Mouse (Mus musculus) naive thymus-derived CD4-positive, alpha-beta T cell, adult 2 months (primary cell): ENCODE results near the gene Oxct2a.
A peak's percentile ranks its signal among the peaks of the same experiment; 100 is the strongest.
"Not testable (repeated sequence)": the region's sequence is repeated elsewhere in the genome, so short reads cannot be mapped to it uniquely, and the experiment has no call there.

Experiments used
- DNase-seq: peaks from one replicate; pipeline ENCODE4 v3.0.0-alpha.2; 2011; ENCODE audit warnings: low read depth

Oxct2a gene

GRCm38 (mm10) chr4:123313010-123313409 lies 10.4 kb downstream of the Oxct2a start:
- no peak for DNase-seq

DNA sequence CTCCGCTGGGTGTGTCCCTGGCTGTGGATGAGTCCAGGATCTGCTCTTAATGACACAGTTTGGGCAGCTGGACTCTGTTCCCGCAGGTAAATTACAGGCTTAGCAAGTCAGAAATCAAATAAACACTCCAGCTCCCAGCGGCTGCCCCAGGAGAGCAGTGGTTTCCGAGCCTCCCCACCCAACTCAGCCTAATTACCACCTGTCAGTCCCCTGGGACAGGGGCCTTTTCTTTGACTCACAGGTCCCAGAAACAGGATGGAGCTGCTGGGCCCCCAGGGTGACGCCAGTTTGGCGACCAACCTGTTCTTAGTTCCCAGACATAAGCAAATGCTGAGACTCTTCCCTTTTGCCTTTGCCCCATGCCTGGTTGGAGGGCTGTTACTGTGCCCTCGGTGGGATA lies 11.6 kb downstream of the Oxct2a start:
- no peak for DNase-seq

DNA sequence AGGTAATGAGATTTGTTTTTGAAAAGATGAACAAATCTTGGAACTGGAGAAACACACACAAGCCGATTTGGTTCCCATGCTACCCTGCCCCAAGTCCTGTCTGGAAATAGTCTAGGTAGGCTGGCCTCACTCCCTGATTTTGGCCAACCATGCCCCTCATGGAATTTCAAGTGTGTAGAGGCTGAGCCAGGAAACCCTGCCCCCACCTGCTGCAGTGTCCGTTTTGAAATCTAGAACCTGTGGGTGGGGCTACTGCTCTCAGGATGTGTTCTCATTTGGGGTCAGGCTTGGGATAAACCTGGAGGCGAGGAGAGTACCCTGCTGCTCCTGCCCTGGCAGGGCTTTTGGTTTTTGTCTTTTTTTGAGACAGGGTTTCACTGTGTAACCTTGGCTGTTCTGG lies 15.1 kb downstream of the Oxct2a start:
- no peak for DNase-seq

DNA sequence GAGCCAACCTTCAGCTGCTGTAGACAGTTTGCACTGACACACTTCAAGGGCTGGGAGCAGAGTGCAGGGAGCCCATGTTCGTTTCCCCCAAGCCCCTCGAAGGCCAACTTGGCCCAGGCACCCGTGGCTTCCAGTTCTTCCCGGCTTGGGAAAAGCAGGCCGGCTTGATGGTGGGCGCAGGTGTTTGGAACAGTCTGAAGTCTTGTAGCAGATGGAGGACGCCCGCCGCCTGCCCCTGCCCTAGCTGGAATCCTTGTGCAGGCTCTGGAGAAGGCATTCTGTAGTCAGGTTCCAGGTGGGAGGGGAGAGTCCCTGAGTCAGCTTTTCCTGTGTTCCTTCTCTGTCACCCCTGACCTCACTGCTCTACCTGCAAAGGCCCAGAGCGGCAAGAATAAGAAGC lies 16.4 kb downstream of the Oxct2a start:
- DNase-seq = no peak

DNA sequence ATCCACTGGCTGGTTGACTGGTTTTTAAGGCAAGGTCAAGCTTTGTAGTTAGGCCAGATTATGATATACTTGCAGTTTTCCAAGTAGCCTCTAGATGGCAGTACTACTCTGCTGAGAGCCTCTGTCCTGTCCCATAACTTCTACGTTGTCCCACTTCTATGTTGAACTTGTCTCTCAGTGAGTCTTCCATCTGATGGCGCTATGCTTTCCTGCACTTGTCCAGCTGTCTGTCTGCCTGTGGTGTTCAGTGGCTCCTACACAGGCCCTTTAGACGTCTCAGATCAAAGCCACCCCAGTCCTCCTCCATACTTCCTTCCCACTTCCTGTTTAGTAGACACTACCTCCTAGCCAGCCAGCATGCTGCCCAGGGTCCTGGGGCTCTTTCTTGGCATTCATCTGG lies 17.6 kb downstream of the Oxct2a start:
- peak; percentile 71 for DNase-seq

GRCm38 (mm10) chr4:123298980-123299670 lies 24.3 kb downstream of the Oxct2a start:
- no peak for DNase-seq

DNA sequence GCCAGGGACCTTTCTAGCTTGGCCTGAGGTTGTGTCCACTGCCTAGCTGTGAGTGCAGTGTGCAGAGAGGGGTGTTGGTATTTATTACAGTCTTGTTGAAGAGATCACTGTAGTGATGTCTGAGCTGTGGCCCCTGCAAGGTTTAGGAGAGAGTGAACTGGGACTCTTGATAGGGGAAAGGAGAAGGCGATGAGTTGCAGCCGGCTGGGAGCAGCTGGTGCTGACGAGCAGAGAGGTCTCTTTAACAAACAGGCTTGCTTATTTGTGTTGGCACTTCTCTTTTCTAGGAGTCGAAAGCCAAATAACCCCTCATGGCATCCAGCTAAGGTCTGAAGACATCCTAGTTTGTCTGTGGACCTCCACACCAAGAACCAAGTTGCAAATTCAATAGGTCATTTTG lies 25.2 kb downstream of the Oxct2a start:
- DNase-seq = no peak

DNA sequence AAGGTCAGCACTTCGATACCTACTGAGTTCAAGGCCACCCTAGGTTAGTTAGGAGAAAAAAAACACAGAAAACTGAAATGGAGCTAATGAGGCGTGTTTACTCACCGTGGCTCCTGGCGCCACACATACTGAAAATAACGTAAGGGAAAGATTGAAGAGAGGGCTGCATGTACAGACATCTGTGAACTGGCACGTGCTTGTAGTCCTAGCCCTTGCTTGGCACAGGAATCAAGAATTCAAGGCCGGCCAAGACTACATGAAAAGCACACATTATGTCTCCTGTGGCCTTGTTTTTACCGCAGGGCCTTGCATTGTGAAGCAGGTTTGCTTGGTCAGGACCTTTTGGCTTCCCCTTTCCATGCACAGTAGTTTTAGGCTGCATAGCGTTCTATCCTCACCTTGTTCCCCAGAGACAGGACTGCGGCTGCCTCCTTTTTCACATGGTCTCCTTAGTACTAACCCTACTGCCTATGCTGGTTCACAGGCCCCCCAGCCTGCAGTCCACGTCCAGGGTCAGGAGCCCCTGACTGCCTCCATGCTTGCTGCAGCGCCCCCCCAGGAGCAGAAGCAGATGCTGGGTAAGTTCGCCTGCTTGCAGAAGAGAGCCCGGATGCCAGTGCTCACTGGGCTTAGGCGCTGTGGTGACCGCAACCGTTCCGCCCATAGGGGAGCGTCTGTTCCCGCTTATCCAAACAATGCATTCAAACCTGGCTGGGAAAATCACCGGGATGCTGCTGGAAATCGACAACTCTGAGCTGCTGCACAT lies 26.1 kb downstream of the Oxct2a start:
- no peak for DNase-seq

GRCm38 (mm10) chr4:123296148-123296534 lies 27.3 kb downstream of the Oxct2a start:
- no peak for DNase-seq

DNA sequence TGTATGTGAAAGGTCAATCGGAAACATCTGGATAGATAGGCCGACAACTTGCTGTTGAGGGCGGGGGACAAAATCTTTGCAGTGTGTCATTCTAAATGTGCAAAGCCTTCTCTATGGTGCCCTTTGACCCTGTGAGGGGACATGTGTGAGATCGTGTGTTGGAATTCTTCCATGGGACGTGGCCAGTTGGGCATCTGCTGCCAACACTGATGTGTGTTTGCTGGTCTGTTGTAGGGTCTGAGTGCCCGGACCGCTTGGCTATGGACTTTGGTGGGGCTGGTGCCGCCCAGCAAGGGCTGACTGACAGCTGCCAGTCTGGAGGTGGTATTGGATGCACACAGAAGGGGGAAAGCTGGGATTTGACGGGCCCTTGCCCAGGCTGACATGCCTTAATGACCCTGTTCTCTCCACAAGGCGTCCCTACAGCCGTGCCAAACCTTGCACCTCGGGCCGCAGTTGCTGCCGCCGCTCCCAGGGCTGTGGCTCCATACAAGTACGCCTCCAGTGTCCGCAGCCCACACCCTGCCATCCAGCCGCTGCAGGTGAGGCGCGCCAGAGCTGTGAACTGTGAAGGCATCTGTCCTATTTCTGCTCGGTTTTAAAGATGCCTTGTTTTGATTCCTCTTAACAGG lies 27.8 kb downstream of the Oxct2a start:
- no peak for DNase-seq

DNA sequence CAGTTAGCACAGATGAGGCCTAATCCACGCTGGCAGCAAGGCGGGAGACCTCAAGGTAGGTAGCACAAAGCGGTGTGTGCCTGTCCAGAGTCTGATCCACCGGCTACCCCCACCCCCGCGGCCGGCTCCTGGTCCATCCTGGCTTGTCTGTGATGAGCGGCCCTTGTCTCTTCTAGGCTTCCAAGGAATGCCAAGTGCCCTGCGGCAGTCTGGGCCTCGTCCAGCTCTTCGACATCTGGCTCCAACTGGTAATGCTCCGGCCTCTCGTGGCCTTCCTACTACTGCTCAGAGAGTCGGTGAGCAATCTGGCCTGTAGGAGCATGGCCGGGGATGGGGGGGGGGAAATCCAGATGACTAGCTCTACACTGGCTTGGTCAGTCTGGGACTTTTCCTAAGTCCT lies 28.4 kb downstream of the Oxct2a start:
- not testable (repeated sequence) for DNase-seq

DNA sequence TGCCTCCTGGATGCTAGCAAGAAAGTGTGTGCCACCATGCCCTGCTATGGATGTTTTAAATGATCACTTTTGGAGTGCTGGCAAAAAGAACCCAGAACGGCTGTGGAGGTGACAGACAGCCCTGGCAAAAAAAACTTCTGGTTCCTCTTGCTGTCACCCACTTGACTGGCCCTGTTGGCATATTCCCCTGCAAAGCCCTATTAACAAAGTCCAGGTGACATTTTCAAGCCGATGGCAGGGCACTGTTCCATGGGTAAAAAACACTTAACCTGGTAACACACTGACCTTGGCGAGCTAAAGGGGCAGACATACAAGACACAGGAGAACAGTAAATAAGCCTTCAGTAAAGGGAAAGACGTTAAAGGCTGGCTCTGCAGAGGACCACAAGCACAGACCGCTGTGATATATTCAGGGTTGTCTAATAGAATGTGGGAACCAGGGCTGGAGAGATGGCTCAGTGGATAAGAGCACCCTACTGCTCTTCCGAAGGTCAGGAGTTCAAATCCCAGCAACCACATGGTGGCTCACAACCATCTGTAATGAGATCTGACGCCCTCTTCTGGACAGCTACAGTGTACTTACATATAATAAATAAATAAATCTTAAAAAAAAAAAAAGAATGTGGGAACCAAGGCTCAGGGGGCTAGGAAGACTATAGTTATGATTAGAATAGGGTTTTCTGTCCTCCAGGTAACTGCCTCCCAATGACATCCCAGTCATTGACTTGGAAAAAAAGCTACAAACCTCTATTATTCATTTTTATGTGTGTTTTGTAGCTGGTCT lies 29.6 kb downstream of the Oxct2a start:
- DNase-seq = no peak

DNA sequence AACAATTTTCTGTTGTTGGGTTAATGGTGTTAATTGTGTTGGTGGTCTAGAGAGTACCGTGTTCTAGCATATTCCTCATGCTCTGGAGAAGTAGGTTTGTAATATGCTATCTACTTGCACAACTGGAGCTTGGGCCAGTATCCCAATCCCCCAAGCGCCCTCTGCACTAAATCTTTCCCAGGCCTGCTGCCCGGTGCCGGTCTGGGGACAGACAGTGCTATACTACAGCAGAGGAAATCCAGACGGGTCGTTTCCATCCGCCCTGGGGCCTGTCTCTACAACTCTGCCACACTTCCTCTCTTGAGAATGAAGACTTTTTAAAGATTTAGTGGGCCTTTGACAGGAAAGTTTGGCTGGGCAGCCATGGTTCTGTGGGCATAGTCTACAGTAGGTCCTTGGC lies 30.4 kb downstream of the Oxct2a start:
- DNase-seq = no peak

- DNase-seq = no peak
Measured at GRCm38 (mm10) chr4:123292390-123292789, 31.0 kb downstream of the Oxct2a start.

DNA sequence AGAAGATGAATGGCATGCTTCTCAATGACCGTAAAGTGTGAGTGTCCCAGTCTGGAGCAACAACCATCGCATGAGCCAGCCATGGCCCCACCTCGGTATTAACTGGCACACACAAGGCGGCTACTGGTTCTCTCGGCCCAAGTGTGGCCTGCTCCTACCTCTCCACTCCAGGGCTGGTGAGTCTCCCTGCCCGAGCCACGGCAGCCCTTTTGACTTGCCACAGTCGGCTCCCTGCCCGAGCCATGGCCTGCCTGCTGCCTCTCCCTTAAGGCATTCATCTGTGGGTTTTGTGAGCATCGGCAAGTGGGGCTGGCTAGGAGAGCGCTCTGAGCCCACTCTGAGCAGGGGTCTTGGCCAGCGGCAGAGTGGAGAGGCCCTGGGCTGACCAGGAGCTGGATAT lies 34.4 kb downstream of the Oxct2a start:
- DNase-seq = no peak

GRCm38 (mm10) chr4:123286790-123287189 lies 36.6 kb downstream of the Oxct2a start:
- no peak for DNase-seq

DNA sequence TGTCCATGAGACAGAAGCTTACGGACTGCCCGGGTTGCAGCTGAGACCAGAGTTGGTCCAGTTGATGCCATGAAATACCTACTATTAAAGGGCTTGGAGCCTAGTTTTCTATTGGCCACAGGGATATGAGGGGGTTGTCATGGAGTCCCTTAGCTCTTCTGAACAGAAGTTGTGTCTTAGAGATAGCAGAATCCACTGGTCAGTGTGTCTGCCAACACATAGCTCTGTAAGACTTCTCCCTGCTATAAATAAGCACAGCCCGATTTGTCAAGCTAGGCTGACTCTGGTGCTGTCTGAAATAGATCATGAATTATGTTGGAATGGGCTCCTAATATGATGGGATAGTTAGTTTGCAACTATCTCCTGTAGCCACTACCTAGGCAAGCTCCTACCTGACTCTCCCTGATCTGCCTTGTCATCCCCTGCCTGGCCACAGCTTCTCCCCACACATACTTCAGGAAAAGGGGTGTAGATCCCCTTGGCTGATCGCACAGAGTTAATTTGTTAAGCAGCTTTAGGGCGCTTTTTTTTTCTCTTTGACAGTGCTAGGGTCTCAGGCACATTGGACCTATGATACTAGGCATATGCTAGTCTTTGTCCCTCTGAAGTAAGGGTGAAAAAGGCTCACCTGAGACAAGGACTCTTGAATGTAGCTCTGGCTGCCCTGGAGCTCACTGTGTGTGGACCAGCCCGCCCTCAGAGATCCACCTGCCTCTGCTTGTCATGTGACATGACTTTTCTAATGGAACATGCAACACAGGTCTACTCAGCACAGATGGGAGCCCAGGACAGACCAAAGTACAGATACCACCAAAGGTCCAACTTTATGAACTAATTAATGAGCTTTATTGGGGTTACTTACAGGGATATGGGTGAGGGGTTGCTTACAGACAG lies 38.5 kb downstream of the Oxct2a start:
- DNase-seq = no peak

DNA sequence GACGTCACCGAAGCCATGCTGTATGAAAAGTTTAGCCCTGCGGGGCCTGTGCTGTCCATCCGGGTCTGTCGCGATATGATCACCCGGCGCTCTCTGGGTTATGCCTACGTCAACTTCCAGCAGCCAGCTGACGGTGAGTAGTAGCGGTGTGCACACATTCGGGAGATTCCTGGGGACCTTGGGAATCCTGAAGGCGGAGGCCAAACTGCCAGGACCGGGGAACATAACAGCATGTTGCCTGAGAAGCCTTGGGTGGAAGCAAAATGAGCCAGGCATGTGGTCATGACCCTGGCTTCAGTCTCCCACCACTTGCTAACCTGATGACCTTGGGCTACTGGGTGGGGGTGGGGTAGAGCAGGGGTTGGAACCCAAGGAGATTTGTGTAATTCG lies 39.8 kb downstream of the Oxct2a start:
- peak; percentile 27 for DNase-seq

DNA sequence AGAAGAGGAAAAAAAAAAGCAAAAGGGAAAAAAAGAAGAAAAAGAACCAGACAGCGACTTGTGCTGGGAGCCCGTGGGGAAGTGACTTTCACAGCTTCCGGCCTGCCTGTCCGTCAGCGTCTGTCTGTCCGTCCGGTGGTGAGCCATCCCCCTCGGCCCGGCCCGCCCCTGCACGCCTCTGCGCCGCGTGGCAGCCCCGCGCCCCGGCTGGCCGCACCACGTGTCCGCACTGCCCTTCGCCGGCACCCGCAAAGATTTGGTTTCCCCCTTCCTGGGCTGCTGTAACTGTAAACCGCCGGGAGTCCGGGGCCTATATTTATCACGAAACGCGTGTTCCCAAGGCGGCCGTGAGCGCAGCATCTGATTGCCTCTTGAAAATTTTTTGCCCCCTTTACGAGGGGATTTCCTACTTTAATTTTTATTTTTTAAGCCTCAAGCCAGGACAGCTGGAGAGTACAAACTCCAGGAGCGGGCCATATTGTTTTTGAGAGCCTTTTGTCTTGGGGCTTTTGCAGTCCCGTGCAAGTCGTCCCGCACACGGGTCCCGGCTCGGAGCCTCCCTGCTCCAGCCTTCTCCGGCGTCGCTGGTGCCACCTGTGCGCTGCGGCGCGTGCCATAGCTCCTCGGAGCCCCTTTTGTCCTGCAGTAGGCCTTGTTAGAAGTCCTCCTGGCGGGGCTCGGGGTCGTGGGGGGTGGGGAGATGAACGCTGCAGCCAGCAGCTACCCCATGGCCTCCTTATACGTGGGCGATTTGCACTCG lies 40.3 kb downstream of the Oxct2a start:
- DNase-seq = peak; percentile 29

DNA sequence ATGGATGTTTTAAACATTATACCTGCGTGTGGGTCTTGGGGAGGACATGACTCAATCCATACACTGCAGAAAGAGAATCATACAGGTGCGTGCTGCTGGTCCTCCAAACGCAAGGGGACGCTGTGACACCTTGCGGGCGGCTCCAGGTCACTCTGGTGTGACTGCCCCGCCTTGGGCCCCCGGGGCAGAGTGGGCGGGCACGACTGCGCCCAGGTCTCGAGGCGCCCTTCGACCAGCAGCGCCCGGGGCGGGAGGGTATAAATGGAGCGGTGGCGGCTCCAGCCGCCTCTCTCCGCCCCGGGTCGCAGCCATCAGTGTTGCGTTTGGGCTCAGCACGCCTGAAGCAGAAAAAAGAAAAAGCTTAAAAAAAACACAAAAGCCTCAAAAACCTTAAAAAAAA lies 40.9 kb downstream of the Oxct2a start:
- peak; percentile 85 for DNase-seq

DNA sequence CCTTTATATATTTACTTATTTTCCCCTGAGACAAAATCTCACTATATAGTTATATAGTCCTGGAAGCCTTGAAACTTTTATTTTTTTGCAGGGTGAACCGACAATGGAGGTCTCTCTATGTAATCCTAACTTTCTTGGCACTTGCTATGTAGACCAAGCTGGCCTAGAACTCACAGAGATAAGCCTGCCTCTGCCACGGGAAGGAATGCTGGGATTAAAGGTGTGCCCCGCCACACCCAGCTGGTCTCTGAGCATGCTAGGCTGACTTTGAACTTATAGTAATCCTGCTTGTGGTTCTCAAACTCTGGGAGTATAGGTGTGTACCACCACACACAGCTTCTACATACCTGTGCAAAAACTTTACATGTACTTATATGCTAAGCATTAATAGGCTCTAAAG lies 43.3 kb downstream of the Oxct2a start:
- DNase-seq = no peak
